Mouse (Mus musculus) heart, embryonic 14.5 days (tissue): ENCODE results near the gene Pigb. TPM values are rescaled to one million over a fixed set of nuclear protein-coding genes. Genes with fewer than 3 reads are reported as not detected.

Experiments
- ATAC-seq: fragments of 200-750 bp; cut with Nextera tagmentation; 2 replicates; pipeline ENCODE4 v1.8.0; 2017; ENCODE audit warnings: low read depth, moderate TSS enrichment; ENCODE audit not compliant: insufficient number of reproducible peaks, insufficient read depth, low FRiP score
- H3K27ac ChIP-seq, 2 experiments: fragments of 200-500 bp in 1 of 2; fragments of 300-500 bp in 1 of 2; sonication (generic) in 1 of 2; replicated peaks in 1 of 2; 2 replicates each; pipeline ENCODE4 v1.5.1; 2012 to 2014; ENCODE audit warnings: low read depth in 2 of 2, low read length in 2 of 2, control low read depth in 1 of 2, mild to moderate bottlenecking in 1 of 2, mixed read lengths in 1 of 2; ENCODE audit not compliant: control insufficient read depth in 1 of 2, insufficient read depth in 1 of 2
- H3K27me3 ChIP-seq: fragments of 300-500 bp; sonication (generic); 2 replicates; pipeline ENCODE4 v1.6.1; 2014; ENCODE audit warnings: mild to moderate bottlenecking, low read length, control low read depth; ENCODE audit not compliant: control insufficient read depth, insufficient read depth
- H3K36me3 ChIP-seq: fragments of 300-500 bp; sonication (generic); 2 replicates; pipeline ENCODE4 v1.6.1; 2014; ENCODE audit warnings: mild to moderate bottlenecking, control low read depth, low read length, mixed read lengths; ENCODE audit not compliant: control insufficient read depth, insufficient read depth
- H3K4me1 ChIP-seq, 2 experiments: fragments of 200-500 bp in 1 of 2; fragments of 300-500 bp in 1 of 2; sonication (generic) in 1 of 2; 2 replicates each; pipeline ENCODE4 v1.6.1; 2012 to 2014; ENCODE audit warnings: low read length in 2 of 2, control low read depth in 1 of 2, mixed read lengths in 1 of 2; ENCODE audit not compliant: control insufficient read depth in 2 of 2, insufficient read depth in 2 of 2
- H3K4me2 ChIP-seq: fragments of 300-500 bp; sonication (generic); 2 replicates; pipeline ENCODE4 v1.6.1; 2014; ENCODE audit warnings: mild to moderate bottlenecking, low read length
- H3K4me3 ChIP-seq, 2 experiments: fragments of 200-500 bp in 1 of 2; fragments of 300-500 bp in 1 of 2; sonication (generic) in 1 of 2; 2 replicates each; pipeline ENCODE4 v1.5.1; 2012 to 2014; ENCODE audit warnings: low read length in 2 of 2, mild to moderate bottlenecking in 2 of 2, control low read depth in 1 of 2, low read depth in 1 of 2, moderate library complexity in 1 of 2; ENCODE audit not compliant: control insufficient read depth in 1 of 2, insufficient read depth in 1 of 2
- H3K9ac ChIP-seq: fragments of 300-500 bp; sonication (generic); 2 replicates; pipeline ENCODE4 v1.6.1; 2014; ENCODE audit warnings: mild to moderate bottlenecking, low read length
- H3K9me3 ChIP-seq: fragments of 300-500 bp; sonication (generic); 2 replicates; pipeline ENCODE4 v1.6.1; 2016; ENCODE audit warnings: low read length, control low read depth; ENCODE audit not compliant: control insufficient read depth
- WGBS: fragments of 180-500 bp; shearing (Covaris S2); extraction: QIAGEN DNeasy Blood & Tissue Kit; methylation state at CpG from one replicate; pipeline ENCODE4 v1.1.7; 2014; 5-methylcytosine and 5-hydroxymethylcytosine counted together
- polyA plus RNA-seq: library from polyadenylated mRNA; unstranded; fragments of >200 nt; fragmentation: Nextera tagmentation; extraction: Ambion mirVana; gene quantifications from 2 replicates; pipeline ENCODE4 v1.2.1, GENCODE M21; 2014

Pigb gene
- polyA plus RNA-seq, 1 experiment from 2014 or later: 9.4 TPM

DNA sequence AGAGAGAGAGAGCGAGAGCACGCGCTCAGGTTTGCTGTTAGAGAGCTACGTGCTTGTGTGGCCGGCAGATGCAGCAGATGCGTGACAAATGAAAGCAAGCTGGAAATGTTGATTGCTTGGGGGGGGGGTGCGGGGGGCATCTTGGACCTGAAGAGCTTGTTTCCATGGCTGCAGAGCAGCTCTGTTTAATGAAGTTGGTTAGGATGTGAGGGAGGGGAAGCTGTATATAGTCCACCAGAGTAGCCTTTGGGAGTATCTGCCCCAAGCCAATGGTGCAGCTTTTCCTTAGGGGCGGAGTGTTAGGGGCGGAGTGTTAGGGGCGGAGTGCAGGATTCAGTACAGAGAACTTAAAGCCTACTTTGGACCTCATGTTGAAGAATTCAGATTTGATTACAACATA, 26.9 kb upstream of the Pigb start:
- Histone ChIP-seq H3K4me2 (peak overlapping the region; percentile 54), H3K27me3 (no peaks in the 10 kb centered on the region), H3K4me3 (peak overlapping the region; percentile 6 to 21; a peak in 3 of 4 replicates), H3K36me3 (no peaks in the 10 kb centered on the region), H3K9ac (no peak overlapping the region), H3K9me3 (no peaks in the 10 kb centered on the region), H3K27ac (no peak overlapping the region), H3K4me1 (peaks cover 13 to 23% of the 10 kb centered on the region in 2 experiments)
- 38% methylated on average over 10 of the region's 10 CpGs for WGBS
- ATAC-seq: peak; percentile 31; the same call in 1 of the 2 replicates

DNA sequence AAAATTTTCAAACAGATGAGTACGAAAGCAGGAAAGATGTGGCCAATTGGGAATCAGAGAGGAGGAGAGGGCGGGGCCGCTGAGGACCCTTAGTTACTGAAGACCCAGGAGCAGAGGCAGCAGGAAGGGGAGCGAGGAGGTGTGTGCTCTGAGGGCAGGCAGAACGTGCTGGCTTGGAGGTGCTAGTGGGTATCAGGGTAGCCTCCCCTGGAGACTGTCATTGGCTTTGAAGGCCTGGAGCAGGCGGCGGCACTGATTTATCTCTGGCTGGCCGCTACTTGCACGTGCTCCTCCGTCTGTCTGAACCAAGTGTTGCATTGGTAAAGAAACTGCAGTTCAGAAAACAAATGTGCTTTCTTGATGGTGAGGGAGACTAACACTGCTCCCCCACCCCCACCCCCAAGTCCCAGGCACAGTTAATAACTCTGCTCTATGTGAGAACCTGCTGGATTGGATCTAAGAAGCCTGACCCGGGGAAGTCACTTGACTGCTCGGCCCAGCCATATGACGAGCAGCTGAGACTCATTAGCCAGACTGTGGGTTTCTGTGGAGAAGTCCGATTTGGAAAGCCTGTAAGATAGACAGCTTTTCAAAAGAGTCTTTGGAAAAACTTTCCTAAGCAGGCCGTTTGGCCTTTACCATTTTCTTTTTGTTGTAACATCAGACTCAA, 23.6 kb upstream of the Pigb start:
- 20% methylated on average over 15 of the region's 15 CpGs for WGBS
- H3K9ac ChIP-seq: peak overlapping the region; percentile 13; the same call in 1 of the 2 replicates
- ATAC-seq: no peak

DNA sequence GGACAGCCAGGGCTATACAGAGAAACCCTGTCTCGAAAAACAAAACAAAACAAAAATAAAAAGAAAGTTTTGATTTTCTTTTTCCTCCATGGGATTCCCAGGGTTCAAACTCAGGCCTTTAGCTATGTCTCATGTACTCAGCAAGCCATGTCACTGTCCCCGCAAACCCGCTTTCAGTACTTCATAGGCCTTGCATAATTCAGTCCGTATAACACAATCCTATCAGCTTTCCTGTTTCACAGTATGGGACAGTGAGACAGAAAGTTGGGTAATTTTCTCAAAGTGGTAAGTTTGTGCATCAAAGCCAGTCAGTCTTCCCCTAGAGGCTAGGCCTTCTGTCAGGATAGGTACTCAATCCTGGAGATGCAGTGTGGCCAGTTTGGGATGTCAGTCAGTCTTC, 19.0 kb upstream of the Pigb start:
- Histone ChIP-seq H3K4me2 (no peak overlapping the region), H3K4me1 (peaks cover 6 to 7% of the 10 kb centered on the region in 2 experiments), H3K9ac (no peak overlapping the region), H3K9me3 (no peaks in the 10 kb centered on the region), H3K27ac (no peak overlapping the region), H3K27me3 (no peaks in the 10 kb centered on the region), H3K36me3 (no peaks in the 10 kb centered on the region), H3K4me3 (no peak overlapping the region)
- no peak for ATAC-seq
- WGBS: 89% methylated on average over 4 of the region's 4 CpGs

More for the DNA sequence above, 23.6 kb upstream of the Pigb start:
- no peaks in the 10 kb centered on the region for H3K27me3 ChIP-seq
- H3K36me3 ChIP-seq: no peaks in the 10 kb centered on the region
- H3K4me3 ChIP-seq: no peak overlapping the region
- peaks cover 13 to 19% of the 10 kb centered on the region in 2 experiments for H3K4me1 ChIP-seq
- no peaks in the 10 kb centered on the region for H3K9me3 ChIP-seq
- no peak overlapping the region for H3K27ac ChIP-seq
- peak overlapping the region; percentile 59 for H3K4me2 ChIP-seq

DNA sequence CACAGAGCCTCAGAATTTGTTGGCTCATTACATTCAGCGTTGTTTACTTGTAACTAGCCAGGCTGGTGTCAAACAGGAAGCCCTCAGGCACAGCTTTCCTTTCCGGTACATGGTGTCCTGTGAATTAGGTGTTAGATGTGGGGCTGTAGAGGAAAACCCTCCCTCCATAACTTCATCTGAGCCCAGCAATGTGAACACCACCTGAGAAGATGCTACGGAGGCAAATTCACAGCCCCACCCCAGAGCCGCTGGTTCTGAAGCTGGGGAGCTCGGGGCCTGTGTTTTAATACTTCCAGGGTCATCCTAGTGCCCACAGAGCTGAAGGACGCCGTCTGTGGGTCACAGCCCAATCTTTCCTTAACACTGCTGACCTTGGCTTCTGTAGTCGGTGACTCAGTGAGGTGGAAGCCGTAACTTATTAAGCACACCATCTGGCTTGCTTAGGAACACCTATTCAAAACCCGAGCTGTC, 15.3 kb upstream of the Pigb start:
- Histone ChIP-seq H3K27me3 (no peaks in the 10 kb centered on the region), H3K36me3 (no peaks in the 10 kb centered on the region), H3K9me3 (no peaks in the 10 kb centered on the region), H3K4me3 (no peak overlapping the region), H3K9ac (no peak overlapping the region), H3K4me1 (peaks cover 0 to 2% of the 10 kb centered on the region in 2 experiments; a peak in 2 of 4 replicates), H3K27ac (no peak overlapping the region), H3K4me2 (no peak overlapping the region)
- no peak for ATAC-seq
- WGBS: 56% methylated on average over 10 of the region's 10 CpGs

DNA sequence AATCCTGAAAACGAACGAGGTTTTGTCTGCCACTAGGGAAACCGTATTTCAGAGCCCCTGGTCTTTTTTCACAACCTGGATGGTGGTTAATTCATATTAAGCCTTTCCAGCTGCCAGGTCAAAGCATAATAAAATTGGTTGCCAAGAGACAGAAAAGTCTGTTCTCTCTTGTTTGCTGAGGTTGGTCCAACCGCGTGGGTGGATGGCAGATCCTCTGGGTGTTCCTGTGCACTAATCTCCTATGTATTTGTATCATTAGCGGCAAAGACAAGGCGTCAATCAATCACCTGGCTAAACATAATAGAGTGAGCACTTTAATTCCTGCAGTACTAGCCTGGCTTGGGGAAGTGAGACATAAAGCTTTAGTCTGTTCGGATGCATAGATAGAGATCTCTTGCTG, 10.4 kb upstream of the Pigb start:
- Histone ChIP-seq H3K27me3 (no peaks in the 10 kb centered on the region), H3K4me2 (no peak overlapping the region), H3K9ac (no peak overlapping the region), H3K36me3 (no peaks in the 10 kb centered on the region), H3K4me3 (no peak overlapping the region), H3K9me3 (no peaks in the 10 kb centered on the region), H3K27ac (no peak overlapping the region), H3K4me1 (peaks cover 0 to 2% of the 10 kb centered on the region in 2 experiments; a peak in 2 of 4 replicates)
- ATAC-seq: no peak
- 60% methylated on average over 8 of the region's 8 CpGs for WGBS

DNA sequence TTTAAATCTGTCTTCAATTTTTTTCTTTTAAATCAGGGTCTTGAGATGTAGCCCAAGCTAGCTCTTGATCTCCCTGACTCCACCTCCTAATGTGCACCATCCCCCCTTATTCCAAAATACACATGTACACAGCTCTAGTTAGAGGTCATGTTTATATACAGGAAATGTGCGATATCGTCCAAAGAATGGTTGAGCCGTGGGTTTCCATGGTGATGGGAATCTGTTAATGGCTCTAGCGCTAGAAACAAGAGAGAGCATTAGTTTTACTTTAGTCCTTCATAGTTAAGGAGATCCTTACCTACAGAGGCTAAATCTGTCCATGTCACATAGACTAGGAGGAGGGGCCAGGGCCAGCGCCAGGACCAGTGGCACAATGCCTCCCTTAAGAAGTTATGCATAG, 9.7 kb upstream of the Pigb start:
- Histone ChIP-seq H3K4me2 (no peak overlapping the region), H3K9ac (no peak overlapping the region), H3K9me3 (no peaks in the 10 kb centered on the region), H3K27ac (no peak overlapping the region), H3K27me3 (no peaks in the 10 kb centered on the region), H3K36me3 (no peaks in the 10 kb centered on the region), H3K4me1 (no peaks in the 10 kb centered on the region; a peak in 1 of 4 replicates), H3K4me3 (no peak overlapping the region)
- no peak for ATAC-seq
- 46% methylated on average over 5 of the region's 5 CpGs for WGBS

DNA sequence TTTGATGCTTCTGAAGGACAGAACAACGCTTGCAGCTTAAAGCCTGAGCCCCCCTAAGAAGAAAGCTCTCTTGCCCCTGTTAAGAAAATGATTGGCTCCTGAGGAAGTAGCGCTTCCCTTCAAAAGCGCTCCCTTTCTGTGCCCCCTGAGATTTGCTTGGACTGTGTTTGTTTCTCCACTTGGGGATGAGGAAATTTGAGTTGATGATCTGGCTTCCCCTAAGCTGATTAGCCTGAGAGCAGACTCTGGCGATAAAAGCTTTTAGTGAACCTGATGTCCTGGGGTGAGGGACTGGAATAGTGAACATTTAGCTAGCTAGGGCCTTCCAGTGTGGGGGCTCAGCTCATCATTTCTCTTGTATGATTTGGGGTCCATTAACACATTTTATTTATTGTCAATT, 8.7 kb upstream of the Pigb start:
- ATAC-seq: no peak
- Histone ChIP-seq H3K4me2 (no peak overlapping the region), H3K27me3 (no peaks in the 10 kb centered on the region), H3K27ac (no peak overlapping the region), H3K9ac (no peak overlapping the region), H3K4me1 (no peaks in the 10 kb centered on the region; a peak in 2 of 4 replicates), H3K9me3 (no peaks in the 10 kb centered on the region), H3K4me3 (no peak overlapping the region), H3K36me3 (no peaks in the 10 kb centered on the region)
- 9% methylated on average over 4 of the region's 4 CpGs for WGBS

DNA sequence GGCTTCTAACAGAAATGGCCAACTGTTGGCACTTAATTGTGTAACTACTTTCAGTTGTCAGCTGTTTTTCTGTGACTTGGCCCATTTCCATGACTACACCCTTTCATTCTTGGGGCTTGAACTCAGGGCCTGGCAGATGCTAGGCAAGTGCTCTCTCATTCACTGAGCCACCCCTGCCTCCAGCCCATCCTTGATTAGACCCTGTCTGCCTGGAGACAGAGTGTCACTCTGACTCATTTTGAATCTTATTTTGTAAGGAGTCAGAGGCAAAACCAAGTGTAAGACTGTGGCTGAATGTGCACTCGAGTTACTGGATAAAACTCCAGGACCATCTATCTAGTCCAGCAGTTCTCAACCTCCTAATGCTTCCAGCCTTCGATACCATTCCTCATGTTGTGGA, 7.7 kb upstream of the Pigb start:
- Histone ChIP-seq H3K27ac (no peak overlapping the region), H3K4me3 (no peak overlapping the region), H3K9me3 (no peaks in the 10 kb centered on the region), H3K36me3 (no peaks in the 10 kb centered on the region), H3K4me1 (no peaks in the 10 kb centered on the region; a peak in 2 of 4 replicates), H3K9ac (no peak overlapping the region), H3K4me2 (no peak overlapping the region), H3K27me3 (no peaks in the 10 kb centered on the region)
- 79% methylated on average over 2 of the region's 2 CpGs for WGBS
- ATAC-seq: no peak
